Mouse (Mus musculus) thymus, postnatal 14 days (tissue): ENCODE measurements around the gene Lekr1.
A peak's percentile ranks its signal among the peaks of the same experiment; 100 is the strongest.

Experiments used
- DNase-seq: peaks from one replicate; pipeline ENCODE4 v3.0.0; 2021

Gene Lekr1

GRCm38 (mm10) chr3:65665977-65666766 lies at the start of gene Lekr1:
Lekr1 (plus strand) TSS chr3:65666228.
- DNase-seq: peak; percentile 95

DNA sequence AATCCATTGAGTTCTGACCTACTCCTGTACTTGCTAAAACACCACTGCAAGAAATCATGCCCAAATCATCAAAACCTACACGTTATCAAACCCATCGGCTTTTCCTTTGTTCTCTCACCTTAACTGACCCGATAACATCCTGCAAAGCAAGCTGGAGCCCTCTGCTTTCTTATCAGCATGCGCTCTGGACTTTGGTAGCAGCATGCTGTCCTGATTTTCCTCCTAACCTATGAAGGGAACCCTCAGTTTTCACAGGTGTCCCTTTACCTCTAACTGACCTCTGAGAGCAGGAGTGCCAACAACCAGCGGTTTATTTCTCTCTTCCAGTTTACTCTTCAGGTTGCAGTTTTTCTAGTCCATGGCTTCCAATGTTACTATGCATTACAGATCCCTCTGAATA lies 48.5 kb upstream of the Lekr1 start:
- no peak for DNase-seq

DNA sequence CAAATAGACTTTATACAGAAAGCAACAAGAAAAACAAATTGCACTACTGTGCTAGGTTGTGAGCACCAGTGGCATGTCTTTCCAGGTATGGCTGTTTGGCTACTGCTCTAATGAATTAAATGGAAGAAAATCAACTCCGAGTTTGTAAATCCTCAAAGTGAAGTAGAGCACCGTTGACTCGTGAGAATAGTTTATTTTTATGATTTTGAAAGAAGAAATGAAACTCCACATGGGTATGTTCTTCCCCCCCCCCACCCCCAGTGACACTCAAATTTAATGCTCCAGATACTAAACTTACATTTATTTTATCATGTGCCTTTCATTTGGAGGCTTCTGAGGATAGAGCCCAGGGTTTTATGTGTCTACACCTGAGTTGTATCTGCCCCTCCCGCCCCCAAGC lies 46.7 kb upstream of the Lekr1 start:
- no peak for DNase-seq

- no peak for DNase-seq
Observed at GRCm38 (mm10) chr3:65623057-65623456, 43.0 kb upstream of the Lekr1 start.

DNA sequence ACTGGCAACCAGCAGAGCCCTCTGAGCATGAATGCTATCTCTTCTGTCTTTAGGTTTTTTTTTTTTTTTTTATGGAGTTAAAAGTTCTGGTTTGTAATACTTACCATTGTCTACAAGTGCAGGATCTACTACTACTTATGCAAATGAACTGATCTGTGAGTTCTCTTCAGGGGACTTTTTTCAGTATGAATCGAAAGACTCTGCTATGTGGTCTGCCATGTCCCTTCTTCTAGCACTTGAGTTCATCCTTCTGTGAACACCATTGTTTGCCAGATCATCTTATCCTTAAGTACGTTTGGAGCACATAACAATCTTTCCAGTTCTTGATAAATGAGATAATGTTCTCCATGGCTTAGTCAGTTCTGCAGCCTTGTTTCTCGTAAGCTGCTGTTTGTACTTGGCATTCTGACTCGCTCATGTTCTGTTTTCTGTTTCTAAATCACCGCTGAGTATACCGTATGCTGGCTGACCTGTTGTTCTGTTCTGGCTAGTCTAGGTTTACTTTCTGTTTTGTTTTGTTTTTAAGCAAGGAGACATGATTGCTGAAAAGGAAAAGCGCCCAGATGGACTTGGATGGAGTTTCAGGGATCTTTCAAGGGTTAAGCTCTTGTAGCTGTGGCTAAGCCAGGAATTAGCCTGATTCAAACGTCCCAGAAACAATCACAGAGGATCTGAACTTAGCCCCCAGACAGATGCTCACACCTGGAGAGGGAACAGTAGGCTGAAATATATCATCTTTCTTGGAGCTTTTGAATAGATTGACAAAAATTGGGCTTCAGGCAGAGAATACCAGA lies 40.3 kb upstream of the Lekr1 start:
- no peak for DNase-seq

DNA sequence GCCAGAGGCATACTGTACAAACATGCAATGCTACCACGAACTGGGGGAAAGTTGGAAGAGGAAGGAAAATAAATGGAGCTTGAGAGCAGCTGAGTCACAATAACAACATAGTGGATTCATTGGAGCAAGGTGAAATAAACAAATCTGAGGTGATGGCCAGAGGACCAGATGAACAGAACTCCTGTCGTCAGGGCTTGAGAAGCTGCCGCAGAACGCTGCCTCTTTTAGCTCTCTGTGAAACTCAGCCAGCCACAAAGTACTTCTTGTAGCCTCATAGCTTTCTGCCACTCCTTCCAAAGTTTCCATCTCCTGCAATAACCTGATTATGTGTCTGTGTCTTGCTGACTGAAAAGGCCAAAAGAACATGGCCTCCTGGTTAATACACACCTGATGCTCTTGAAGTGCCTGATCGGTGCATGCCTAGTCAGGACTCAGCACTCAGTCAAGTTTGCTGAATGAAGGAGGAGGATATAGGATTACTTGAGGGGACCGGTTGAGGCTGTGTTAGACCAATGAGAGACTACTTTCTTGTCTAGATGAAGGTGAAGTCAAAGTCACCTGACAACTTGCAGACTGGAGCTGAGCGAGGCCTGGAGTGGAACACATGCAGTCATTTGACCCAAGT lies 39.6 kb upstream of the Lekr1 start:
- DNase-seq: no peak

DNA sequence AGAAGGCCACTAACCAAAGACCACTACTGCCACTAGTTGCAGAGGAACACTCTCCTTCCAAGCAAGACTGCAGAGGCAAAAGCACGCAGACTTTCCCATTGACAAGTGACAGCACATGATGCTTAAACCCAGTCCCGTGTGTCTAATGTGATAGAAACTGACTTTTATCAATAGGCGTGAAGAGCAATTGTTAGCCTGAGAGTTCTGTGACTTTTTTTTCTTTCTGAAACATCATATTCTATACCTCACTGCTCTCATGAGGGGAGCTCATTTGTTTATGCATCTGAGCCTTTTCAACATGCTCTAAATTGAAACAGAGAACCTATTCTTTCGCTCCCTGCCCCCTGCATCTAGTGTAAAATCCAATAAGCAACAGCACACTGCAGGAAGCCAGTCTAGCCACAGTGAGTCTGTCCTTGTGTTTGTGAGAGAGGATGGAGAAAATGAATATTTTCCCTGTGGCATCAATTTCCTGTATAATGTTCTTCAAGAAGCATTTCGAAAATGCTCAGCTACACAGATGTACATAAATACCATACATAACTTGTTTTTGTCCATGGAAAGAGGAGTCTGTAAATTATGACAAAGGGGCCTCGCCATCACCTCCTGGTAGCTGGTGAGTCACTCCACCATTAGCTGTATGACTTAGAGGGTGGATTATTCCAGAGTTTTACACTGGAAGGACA lies 38.9 kb upstream of the Lekr1 start:
- no peak for DNase-seq

DNA sequence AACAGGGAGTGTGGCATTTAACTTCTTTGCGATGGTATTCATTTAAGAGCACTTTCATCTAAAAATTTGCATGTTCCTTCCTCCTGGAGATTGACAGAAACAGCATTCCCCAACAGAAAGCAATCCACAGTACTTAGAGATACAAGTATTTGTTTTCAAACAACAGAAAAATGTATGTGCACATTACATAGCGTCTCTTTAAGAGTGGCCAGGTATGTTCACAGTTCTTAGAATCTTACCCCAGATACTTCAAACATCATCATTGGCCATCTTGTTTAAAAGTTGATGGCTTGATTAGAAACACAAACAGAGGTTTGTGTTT lies 38.4 kb upstream of the Lekr1 start:
- DNase-seq: no peak

DNA sequence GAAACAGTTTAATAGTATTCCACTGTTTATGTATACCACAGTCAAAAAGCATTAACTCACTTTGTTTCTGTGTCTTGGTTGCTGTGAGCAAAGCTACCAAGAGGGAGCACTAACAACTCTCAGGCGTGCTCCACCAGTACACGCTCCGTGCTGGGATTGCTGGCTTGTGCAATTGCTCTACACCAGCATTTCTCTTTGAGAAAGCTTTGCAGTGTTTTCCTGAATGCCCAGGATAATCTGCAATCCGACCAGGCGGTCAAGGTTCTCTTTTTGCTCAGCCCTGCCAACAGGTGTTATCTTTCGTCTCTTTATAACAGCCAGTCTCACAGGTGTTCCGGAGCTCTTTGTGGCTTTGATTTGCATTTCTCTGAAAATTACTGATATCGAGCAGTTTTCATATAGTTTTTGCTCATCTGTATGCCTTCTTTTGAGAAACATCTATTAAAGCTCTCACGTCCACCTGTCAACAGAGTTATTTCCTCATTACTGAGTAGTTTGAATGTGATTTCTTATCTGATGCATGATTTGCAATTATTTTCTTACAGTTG lies 36.4 kb upstream of the Lekr1 start:
- DNase-seq: no peak

- no peak for DNase-seq
Observed at GRCm38 (mm10) chr3:65633604-65634003, 32.4 kb upstream of the Lekr1 start.

- no peak for DNase-seq
Observed at GRCm38 (mm10) chr3:65635983-65636382, 30.0 kb upstream of the Lekr1 start.

DNA sequence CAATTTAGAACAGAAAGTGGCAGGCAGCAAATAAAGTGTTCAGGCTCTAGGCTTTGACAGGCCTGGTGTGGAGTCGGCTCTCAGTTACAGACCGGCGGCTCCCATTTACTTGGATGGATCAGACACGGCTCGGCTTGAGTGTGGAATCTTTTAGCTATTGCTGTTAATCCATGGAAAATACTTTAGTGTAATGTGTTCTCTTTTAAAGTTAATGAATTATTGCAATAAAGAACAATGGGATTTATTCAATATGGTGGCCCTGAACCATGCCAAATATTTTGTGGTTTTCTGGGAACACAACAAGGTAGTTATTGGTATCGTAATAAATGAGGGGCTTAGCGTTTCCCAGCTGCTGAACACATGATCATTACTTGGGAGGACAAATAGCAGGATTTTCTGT lies 28.7 kb upstream of the Lekr1 start:
- no peak for DNase-seq

GRCm38 (mm10) chr3:65638896-65639295 lies 27.1 kb upstream of the Lekr1 start:
- DNase-seq: no peak

GRCm38 (mm10) chr3:65639454-65640014 lies 26.5 kb upstream of the Lekr1 start:
- no peak for DNase-seq

GRCm38 (mm10) chr3:65642959-65643358 lies 23.1 kb upstream of the Lekr1 start:
- DNase-seq: no peak

DNA sequence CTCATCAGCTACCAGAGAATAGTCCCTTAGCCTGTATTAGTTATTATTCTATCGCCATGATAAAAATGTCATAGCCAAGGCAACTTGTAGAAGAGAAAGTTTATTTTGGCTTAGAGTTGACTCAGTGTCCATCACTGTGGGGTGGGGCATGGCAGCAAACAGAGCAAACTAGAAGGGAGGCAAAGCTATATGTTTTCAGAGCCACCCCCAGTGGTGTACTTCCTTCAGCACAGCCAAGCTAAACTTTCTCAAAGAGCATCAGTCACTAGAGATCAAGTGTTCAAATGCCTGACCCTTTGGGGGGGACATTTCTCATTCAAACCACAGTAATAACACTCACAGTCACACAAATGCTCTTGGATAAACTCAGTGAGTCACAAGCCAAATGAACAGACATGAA lies 22.4 kb upstream of the Lekr1 start:
- DNase-seq: no peak

DNA sequence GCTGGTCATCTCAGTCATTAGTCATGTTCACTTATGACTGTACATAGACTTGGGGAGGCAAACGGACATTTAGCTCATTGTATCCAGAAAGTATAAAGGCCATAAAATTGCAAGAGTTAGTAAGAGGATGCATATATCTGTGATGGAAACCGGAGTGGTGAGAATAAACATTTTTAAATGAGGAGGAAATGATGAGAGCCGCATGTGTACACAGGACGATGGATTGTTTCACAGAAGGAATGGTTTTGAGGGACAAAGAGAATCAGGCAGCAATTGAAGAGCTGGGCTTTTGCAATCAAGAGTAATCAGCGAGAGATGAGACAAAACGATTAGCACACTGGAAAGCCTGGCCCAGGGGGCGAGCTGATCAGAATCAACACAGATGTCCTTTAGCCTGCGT lies 18.4 kb upstream of the Lekr1 start:
- DNase-seq: no peak

DNA sequence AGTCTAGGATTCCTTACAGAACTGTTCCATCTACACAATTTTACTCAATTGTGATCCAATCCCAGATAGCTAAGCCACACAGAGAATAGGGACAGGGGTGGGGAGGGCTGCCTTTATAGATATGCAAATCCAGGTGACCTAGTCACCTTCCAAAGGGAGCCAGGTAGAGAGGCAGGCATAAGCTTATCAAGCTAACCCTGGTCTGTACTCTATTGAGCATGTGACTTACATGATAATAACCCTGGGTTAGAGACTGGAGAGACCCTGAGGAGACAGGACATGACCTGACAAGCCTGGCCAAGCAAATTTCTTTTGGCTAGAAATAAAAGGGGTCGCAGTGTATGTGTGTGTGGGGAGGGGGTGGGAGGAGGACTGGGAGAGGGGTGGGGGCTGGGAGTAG lies 17.1 kb upstream of the Lekr1 start:
- no peak for DNase-seq

GRCm38 (mm10) chr3:65650156-65650815 lies 15.7 kb upstream of the Lekr1 start:
- DNase-seq: peak; percentile 34

DNA sequence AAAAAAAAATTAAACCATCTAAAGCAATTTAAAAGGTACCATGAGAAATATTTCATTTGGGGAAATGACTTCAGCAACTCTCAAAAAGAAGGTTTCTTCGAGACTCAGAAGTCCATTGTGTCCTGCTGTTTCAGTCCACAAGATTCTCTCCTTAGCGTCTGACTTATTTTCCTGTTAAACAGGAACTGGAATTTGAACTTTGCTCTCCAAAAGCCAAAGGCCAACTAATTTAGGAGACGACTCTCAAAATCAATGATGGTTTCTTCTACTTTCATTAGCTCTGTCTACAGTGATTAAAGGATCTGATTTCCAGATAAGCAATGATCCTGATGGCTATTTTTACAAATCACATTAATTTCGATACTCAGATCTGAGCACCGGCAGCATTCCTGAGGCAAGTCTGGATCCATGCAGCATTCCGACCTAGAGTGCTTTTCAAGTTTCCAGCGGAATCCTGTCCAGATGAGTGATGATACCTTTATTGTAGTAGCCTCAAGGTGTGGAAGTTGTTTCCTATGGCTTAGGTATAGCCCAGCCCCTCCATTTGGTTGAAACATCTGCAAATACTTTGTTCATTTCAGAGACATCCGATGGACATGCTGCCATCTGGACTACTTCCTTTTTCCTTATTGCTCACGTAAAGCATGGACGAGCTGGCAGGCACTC lies 11.4 kb upstream of the Lekr1 start:
- no peak for DNase-seq

DNA sequence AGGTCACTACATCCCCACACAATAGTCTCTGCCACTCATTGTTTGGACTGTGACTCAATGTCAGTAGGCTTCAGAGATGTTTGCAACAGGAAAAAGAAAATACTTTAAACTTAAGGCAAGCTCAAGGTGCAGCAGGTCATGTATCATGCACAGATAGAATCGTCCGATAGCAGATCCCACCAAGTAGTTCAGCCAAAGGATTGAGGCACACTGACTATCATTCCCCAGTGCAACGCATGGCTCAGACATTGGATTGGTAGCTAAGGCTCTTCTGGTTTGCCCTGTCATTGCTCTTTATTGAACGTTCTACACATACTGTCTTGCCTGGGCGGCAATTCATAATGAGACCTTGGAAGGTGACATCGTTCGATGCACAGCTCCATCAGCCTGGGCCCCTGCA lies 9.6 kb upstream of the Lekr1 start:
- no peak for DNase-seq
